Mouse (Mus musculus) olfactory bulb, adult 2 months (tissue): ENCODE data around the gene Abca3. TPM values are rescaled to one million over a fixed set of nuclear protein-coding genes. Genes with fewer than 3 reads are reported as not detected.
"Not testable (repeated sequence)": the region's sequence is repeated elsewhere in the genome, so short reads cannot be mapped to it uniquely, and the experiment has no call there.

Experiments used
- H3K27ac ChIP-seq: fragments of 200-500 bp; 2 replicates; pipeline ENCODE4 v1.5.1; 2012; ENCODE audit warnings: low read depth, low read length; ENCODE audit not compliant: insufficient read depth
- H3K4me1 ChIP-seq: fragments of 200-500 bp; 2 replicates; pipeline ENCODE4 v1.6.1; 2012; ENCODE audit warnings: low read length; ENCODE audit not compliant: control insufficient read depth, insufficient read depth
- H3K4me3 ChIP-seq: fragments of 200-500 bp; 2 replicates; pipeline ENCODE4 v1.5.1; 2012; ENCODE audit warnings: mild to moderate bottlenecking, low read depth, low read length, moderate library complexity; ENCODE audit not compliant: insufficient read depth
- CTCF ChIP-seq: fragments of 200-500 bp; IDR thresholded peaks from 2 replicates; pipeline ENCODE4 v1.5.1; 2012; ENCODE audit warnings: low read depth, mild to moderate bottlenecking, low read length, moderate library complexity; ENCODE audit not compliant: insufficient read depth
- POLR2A ChIP-seq: fragments of 200-500 bp; IDR thresholded peaks from 2 replicates; pipeline ENCODE4 v1.6.1; 2012; ENCODE audit warnings: mild to moderate bottlenecking, low read depth, low read length, moderate library complexity; ENCODE audit not compliant: insufficient read depth
- WGBS: fragments of 180-500 bp; shearing (Covaris S2); methylation state at CpG from one replicate; pipeline ENCODE4 v1.1.7; 2018; 5-methylcytosine and 5-hydroxymethylcytosine counted together
- polyA plus RNA-seq: library from polyadenylated mRNA; stranded (reverse); fragments of >200 nt; gene quantifications from 2 replicates; pipeline ENCODE4 v1.2.4, GENCODE M21; 2012; ENCODE audit warnings: low replicate concordance; ENCODE audit not compliant: missing spikeins, insufficient read depth, insufficient read length

Gene Abca3
- polyA plus RNA-seq, 1 experiment = not detected

DNA sequence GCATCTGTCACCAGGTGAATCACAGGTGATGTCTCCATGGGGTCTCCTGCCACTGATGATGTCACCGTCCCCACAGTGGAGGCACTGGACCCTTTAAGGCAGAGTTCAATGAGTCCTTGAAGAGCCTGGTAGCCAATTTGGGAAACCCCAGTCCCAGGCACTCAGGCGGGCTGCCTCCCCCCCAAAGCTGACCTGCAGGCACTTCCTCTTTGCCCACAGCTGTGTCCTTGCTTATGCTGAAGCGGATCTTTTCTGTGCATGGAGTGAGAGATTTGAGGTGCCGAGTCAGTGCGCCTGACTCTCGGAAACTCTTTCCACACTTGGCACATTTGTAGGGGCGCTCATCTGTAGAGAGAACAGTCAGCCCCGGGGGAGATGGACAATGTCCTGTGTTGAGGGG, 94.8 kb downstream of the Abca3 start:
- no peak overlapping the region for H3K4me3 ChIP-seq
- no peaks in the 10 kb centered on the region for H3K4me1 ChIP-seq
- no peak for TF ChIP-seq CTCF
- no peak for TF ChIP-seq POLR2A
- WGBS = 86% methylated on average over 8 of the region's 8 CpGs
- no peak overlapping the region for H3K27ac ChIP-seq

DNA sequence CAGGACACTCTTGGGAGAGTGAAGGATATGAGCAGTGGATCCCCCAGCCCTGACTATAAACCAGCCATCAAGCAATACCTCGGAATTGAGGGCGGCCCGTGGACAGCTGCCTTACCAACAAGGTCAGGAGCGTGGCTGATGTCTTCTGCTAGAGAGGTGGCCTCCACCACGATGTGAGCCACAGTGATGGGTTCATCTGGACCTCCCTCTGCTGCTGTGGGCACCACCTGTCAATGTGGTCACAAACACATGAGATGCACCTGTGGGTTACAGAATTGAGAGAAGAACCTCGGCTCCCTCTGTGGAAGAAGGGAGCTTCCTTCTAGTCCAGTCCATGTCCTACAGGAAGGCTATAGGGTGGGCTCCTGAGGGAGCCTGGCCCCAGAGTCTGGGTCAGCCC, 97.8 kb downstream of the Abca3 start:
- WGBS = 95% methylated on average over 6 of the region's 6 CpGs
- H3K4me1 ChIP-seq = no peaks in the 10 kb centered on the region
- H3K4me3 ChIP-seq = no peak overlapping the region
- TF ChIP-seq CTCF (no peak), POLR2A (no peak)
- H3K27ac ChIP-seq = no peak overlapping the region

DNA sequence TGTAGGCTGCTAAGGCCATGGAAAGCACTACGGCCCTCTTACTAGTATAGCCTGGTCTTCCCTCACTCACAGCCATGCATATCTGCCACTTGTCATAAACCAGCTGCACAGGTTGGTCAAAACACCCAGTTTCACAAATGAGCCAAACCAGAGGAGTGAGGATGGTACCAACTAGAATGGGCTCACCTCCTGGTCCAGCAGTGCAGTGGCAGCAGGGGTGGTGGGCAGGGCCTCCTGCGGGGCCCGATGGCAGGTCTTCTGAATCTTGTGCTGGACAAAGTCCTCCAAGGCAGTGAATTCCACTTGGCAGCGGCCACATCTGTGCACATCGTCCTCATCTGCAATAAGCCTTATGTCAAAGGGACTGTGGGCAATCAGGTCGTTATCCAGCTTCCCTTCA, 99.5 kb downstream of the Abca3 start:
- WGBS = 96% methylated on average over 6 of the region's 6 CpGs
- no peak for TF ChIP-seq CTCF
- TF ChIP-seq POLR2A = no peak
- Histone ChIP-seq H3K4me1 (no peaks in the 10 kb centered on the region), H3K27ac (no peak overlapping the region), H3K4me3 (no peak overlapping the region)

DNA sequence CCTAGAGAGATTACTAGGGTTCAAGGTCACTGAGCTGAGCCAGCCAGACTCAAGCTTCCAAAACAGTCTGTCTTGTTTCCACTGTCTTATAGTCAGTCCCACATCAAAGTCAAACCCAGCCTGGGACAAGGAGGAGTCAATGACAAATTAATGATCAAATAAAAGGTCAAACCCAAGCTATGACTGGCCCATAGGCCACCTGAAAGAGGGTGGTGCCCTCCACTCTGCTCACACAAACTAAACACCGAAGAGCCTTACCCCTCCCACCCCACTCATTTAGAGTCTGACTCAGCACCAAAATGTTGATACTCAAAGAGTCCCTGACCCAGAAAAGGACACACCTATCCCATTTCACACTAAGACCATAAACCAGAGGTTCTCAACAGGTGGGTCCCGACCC, 101.6 kb downstream of the Abca3 start:
- TF ChIP-seq POLR2A = no peak
- no peak for TF ChIP-seq CTCF
- Histone ChIP-seq H3K27ac (no peak overlapping the region), H3K4me3 (no peak overlapping the region), H3K4me1 (no peaks in the 10 kb centered on the region)
- 68% methylated on average over 2 of the region's 2 CpGs for WGBS

DNA sequence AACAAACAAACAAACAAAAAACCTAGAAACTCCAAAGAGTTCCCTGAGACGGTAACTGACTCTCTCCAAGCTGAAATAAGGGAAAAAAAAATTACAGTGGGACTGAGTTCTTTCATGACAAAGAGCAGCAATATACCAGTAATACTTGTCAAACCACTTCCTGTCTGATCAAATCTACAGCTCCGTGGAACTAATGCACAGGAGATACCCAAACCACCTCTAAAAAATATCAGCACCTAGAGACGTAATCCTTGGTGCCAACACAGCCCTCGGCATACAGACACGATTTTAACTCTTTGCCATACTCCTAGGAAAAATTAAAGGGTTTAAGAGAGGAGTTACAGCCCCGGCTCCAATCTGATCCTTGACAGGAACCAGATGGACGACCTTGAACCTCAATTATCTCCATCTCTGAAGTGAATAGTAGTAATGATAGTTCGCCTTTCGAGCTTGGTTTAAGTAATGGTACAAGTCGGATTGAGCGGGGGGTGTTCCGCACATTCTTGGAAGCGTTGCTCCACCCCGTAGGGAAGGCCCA, 102.5 kb downstream of the Abca3 start:
- 2% methylated on average over 14 of the region's 14 CpGs for WGBS
- TF ChIP-seq POLR2A (no peak), CTCF (no peak)
- Histone ChIP-seq H3K27ac (peak overlapping the region; percentile 91), H3K4me3 (peak overlapping the region; percentile 79), H3K4me1 (no peaks in the 10 kb centered on the region)

DNA sequence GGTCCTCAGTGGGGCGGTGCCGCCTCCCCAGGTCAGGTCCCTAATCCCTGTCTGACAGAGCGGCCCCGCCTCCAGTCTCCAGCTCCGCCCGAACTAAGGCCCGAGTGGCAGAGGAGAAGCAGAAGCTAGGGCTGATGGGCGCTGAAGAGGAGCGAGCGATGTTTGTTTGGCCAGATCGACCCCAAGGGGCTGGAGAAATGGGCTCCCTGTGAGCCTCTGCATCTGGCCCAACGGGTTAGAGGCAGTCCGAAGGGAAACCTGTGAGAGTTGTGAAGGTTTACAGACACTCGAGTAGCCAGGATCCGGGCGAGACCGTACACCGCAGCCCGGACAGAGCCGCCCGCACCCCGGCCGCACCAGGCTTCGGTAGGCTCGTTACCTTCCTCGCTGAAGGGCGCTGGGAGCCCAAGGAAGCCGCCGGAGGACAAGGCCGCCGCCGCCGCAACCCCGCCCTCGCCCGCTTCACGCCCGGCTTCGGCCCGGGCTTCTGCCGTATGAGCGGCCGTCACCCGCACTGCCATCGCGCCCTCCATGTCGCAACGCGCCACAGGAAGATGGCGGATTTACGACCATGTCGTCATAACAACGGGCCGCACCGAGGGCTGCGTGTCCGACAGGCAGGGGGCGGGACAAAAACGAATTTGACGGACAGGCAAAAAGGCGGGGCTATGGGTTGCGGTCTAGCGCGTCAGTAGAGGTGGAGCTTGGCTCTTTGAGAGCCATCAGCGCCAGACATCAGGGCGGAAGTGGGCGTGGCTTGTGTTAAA, 103.2 kb downstream of the Abca3 start:
- under 1% methylated on average over 67 of the region's 67 CpGs for WGBS
- TF ChIP-seq POLR2A (peak; percentile 85), CTCF (no peak)
- Histone ChIP-seq H3K4me3 (peak overlapping the region; percentile 79), H3K4me1 (no peaks in the 10 kb centered on the region), H3K27ac (peak overlapping the region; percentile 91)

DNA sequence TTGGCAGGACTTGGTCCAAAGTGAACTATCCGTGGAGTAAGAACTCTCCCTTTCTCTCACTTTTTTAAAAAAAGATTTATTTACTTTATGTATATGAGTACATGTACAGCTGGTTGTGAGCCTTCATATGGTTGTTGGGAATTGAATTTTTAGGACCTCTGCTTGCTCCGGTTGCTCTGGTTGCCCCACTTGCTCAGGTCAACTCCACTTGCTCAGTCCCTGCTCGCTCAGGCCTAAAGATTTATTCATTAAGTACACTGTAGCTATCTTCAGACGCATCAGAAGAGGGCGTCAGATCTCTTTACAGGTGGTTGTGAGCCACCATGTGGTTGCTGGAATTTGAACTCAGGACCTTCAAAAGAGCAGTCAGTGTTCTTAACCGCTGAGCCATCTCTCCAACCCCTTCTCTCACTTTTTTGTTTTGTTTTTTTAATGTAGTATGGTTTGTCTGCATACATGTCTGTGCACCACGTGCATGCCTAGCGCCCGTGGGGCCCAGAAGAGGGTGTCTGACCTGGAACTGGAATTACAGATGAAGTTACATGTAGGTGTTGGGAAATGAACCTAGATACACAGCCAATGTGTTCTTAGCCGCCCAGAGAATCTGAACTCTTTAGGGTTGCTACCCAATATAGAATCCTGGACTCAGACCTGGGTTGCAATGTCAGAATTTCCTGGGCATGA, 103.9 kb downstream of the Abca3 start:
- WGBS = 48% methylated on average over 10 of the region's 10 CpGs
- H3K27ac ChIP-seq, H3K4me3 ChIP-seq, H3K4me1 ChIP-seq: not testable (repeated sequence)

Other genes starting within 250 kb of the Abca3 start
- not detected in 2 replicates for gene Pdpk1, start 201.0 kb upstream of the Abca3 start, polyA plus RNA-seq
- gene Amdhd2, start 188.2 kb upstream of the Abca3 start, polyA plus RNA-seq = not detected in 2 replicates
- 528 TPM in 1 of 2 replicates, not detected in the other for gene Atp6v0c, start 182.2 kb upstream of the Abca3 start, polyA plus RNA-seq
- gene Tbc1d24, start 146.4 kb upstream of the Abca3 start, polyA plus RNA-seq = not detected in 2 replicates
- gene Ntn3, start 142.4 kb upstream of the Abca3 start, polyA plus RNA-seq = not detected in 2 replicates
- gene Tedc2, start 131.1 kb upstream of the Abca3 start, polyA plus RNA-seq = not detected in 2 replicates
- not detected in 2 replicates for gene Ccnf, start 100.5 kb upstream of the Abca3 start, polyA plus RNA-seq
- not detected in 2 replicates for gene Abca17, start 882 bp upstream of the Abca3 start, polyA plus RNA-seq
- not detected in 2 replicates for gene Rnps1, start 62.6 kb downstream of the Abca3 start, polyA plus RNA-seq
- not detected in 2 replicates for gene Eci1, start 74.7 kb downstream of the Abca3 start, polyA plus RNA-seq
- not detected in 2 replicates for gene Dnase1l2, start 91.2 kb downstream of the Abca3 start, polyA plus RNA-seq
- gene E4f1, start 118.4 kb downstream of the Abca3 start, polyA plus RNA-seq = not detected in 2 replicates
- not detected in 2 replicates for gene Pgp, start 118.4 kb downstream of the Abca3 start, polyA plus RNA-seq
- gene Bricd5, start 121.9 kb downstream of the Abca3 start, polyA plus RNA-seq = not detected in 2 replicates
- not detected in 2 replicates for gene Mlst8, start 127.1 kb downstream of the Abca3 start, polyA plus RNA-seq
- not detected in 2 replicates for gene Caskin1, start 136.7 kb downstream of the Abca3 start, polyA plus RNA-seq
- gene Traf7, start 176.0 kb downstream of the Abca3 start, polyA plus RNA-seq = not detected in 2 replicates
- not detected in 2 replicates for gene Rab26, start 182.3 kb downstream of the Abca3 start, polyA plus RNA-seq
- not detected in 2 replicates for gene Pkd1, start 197.9 kb downstream of the Abca3 start, polyA plus RNA-seq